Mouse (Mus musculus) bone marrow, adult 2 months (tissue): ENCODE measurements around the gene Mad2l1bp.

Experiments
- CTCF ChIP-seq: fragments of 200-500 bp; IDR thresholded peaks from 2 replicates; pipeline ENCODE4 v1.5.1; 2011; ENCODE audit warnings: low read length, control low read depth; ENCODE audit not compliant: control insufficient read depth, insufficient read depth
- POLR2A ChIP-seq: fragments of 200-500 bp; IDR thresholded peaks from 2 replicates; pipeline ENCODE4 v1.6.1; 2011; ENCODE audit warnings: low read depth, mild to moderate bottlenecking, control low read depth, low read length, borderline replicate concordance; ENCODE audit not compliant: control insufficient read depth

DNA sequence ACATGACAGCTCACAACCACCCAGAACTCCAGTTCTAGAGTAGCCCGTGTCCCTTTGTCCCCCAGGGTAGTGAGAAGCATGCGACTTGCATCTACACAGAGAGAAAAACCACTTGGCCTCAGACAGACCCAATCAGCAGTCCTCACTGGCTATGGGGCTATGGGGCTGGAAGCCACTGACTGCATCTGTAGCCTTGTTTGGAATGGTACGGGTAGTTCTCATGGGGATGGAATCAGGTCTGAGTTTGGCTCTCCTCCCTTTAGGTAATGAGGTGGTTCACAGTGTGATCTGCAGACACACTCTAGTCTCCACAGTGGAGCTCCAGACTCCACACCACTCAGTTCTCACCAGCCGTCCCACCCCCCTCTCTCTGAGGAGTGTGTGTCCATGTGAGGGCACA, 30.1 kb downstream of the Mad2l1bp start:
- TF ChIP-seq CTCF (no peak), POLR2A (no peak)
